Mouse (Mus musculus) ZHBTc4 (cell line): ENCODE results near the gene Simc1.

Experiments used
- DNase-seq: peaks from one replicate; pipeline ENCODE4 v3.0.0-alpha.2; 2011; ENCODE audit warnings: low read depth, low spot score

The Simc1 gene

DNA sequence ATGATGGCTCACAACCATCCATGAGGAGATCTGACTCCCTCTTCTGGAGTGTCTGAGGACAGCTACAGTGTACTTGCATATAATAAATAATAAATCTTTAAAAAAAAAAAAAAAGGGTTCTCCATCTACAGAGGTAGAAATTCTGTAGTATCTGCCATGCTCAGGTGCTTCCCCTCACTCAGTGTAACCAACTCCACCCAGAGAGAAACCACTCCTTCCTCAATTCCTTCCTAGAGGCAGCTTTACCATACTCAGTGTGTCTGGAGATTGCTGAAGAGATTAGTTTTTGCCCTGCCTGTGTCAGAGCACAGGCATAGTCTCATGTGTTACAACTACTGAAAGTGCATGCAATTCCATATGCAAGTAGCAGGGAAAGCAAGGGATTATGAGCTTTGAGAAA, 28.6 kb downstream of the Simc1 start:
- DNase-seq = no peak

- DNase-seq = no peak
Measured at GRCm38 (mm10) chr13:54548036-54548435, 44.5 kb downstream of the Simc1 start.

GRCm38 (mm10) chr13:54556176-54556575, 52.6 kb downstream of the Simc1 start:
- no peak for DNase-seq

DNA sequence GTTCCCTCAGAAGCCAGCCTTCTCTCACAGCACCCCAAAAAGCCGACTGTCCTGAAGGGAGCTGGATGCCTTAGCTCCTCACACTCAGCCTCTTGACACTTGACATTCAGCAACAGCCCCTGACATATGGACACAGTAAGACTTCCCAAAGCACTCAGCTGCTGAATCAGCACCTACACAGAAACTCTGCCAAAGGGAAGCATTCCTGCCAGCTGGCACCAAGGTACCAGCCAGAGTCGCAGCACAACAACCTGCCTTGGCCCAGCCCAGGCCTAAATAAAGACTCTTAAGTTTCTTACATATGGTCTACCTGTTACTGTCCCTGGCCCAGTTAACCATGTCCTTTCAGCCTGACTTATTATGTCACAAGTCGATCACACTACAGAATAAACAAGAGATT, 53.2 kb downstream of the Simc1 start:
- DNase-seq = no peak

DNA sequence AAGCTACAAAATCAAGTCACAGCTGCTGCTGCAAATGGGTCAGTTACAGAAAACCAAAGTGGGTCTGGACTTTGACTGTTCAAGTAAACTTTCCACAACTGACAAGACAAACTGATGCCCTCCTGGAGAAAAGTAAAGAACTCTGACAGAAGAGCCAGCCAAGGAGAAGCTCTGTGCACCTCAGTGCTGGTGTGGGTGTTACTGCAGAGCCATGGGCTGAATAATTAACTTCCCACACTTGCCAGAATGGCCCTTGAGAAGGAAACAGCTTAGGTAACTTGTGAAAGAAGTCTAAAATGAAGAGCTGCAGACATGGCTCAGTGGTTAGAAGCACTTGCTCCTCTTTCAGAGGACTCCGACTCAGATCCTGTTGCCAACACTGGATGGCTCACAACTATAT, 54.1 kb downstream of the Simc1 start:
- no peak for DNase-seq

GRCm38 (mm10) chr13:54559656-54560055, 56.1 kb downstream of the Simc1 start:
- DNase-seq = no peak

DNA sequence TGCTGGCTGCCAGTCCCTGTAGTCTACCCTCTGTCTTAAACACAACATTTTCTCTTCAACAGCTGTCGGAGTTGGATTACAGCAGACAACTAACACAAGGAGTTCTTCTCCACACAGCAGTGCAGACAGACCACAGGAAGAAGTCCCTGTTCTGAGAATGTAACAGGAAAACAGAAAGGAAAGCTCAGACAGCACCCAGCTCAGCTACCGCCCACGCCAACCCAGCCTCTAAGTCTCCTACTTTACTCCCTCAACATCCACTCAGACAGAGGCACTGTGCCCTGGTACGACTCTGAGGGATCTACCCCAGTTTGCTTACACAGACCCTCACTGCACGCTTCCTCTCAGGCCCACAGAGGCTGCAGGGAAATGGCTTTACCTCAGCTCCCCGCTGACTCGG, 57.0 kb downstream of the Simc1 start:
- no peak for DNase-seq

GRCm38 (mm10) chr13:54562562-54562961, 59.0 kb downstream of the Simc1 start:
- no peak for DNase-seq

DNA sequence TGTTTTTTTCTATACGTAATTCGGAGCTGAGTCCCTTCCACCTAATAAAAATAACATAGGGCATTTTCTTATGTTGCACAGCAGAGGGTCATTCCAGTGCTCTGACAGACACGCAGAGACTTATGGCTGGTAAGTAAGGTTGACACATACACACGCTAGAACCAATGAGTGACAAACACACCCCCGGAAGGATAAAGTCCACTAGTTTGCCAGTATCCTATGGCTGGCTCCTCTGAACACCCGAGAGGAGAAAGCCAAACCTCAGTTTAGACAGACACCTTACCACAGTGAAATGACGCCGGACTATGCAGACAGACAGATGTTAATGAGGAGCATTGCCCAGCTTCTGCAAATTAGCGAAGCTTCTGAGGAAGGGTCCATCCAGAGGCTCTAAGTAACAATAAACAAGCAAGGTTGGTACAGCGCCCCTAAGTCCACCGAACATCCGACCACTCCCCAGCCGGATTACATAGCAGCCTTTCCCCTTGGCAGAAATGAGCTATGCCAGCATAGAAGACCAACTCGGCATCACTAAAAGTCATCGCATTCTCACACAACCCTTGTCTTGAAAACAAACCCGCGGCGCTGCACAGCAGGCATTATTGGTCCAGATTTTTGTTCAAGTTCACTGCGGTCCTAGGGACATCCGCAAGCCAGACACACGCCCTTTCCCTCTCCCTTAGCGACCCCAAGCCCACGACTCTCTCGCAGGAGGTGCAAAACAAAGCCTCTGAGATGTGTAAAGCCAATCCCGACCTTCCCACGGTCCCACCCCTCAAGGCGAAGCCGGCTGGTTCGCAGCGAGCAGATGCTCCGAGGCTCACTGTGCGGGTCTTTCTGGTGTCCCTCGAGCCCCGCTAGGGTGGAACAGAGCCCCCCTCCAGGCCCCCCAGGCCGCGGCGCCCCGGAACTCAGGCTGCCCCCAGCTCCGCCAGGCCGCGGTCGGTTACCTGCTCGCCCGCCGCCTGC, 60.9 kb downstream of the Simc1 start:
- peak; percentile 45 for DNase-seq

GRCm38 (mm10) chr13:54565201-54565581, 61.6 kb downstream of the Simc1 start, which contains the start of gene 4833439L19Rik:
Gene 4833439L19Rik (minus strand): TSS chr13:54565435.
- peak; percentile 94 for DNase-seq

DNA sequence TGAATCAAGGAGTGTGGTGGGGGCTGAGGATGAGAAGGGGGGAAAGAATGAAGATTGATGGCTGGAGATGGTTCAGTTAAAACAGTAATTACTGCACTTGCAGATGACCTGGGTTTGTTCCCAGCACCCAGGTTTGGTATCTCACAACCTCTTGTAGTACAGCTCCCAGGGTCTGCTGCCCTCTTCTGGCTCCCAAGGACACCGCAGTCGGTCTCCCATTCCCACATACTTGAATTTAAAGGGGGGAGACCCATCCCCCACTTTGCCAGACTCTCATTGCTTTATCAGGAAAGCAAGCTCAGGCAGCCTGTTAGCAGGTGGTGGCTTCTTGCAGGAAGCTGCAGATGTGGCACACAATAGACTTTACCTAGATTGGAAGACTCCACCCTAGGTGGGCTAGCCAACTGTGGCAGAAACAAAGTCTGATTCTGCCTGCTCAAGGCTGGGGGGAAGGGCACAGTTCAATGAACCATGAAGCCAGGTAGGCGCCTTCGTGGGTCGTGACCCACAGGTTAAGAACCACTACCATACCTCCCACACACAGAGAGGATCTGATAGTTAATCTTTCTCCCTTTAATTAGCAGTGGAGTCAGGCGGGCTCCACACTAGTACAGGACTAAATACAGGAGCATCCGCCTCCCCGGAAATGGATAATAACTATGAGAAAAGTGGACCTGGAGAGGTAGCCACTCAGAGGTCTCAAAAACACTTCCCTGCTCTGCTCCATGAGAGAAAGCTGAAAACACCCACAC, 62.2 kb downstream of the Simc1 start:
- peak; percentile 91 for DNase-seq

GRCm38 (mm10) chr13:54568380-54568779, 64.8 kb downstream of the Simc1 start:
- DNase-seq = peak; percentile 83

DNA sequence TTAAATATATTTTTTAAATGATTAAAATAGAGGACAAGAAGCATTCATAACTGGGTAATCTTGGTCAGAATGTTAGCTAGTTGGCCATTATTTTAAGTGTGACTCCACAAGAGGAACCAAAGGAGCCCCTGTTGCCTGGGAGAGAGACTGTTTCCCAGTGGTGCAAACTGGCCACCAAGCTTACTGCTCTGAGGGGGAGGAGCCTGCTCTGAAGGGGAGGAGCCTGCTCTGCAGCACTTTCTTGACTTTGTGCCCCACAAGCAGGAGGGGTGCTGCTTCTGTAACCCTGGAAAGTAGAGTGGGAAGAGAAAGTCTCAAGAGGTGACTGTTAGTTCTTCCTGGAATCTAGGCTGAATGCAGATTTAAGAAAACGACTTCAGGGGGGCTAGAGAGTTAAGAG, 65.7 kb downstream of the Simc1 start:
- peak; percentile 60 for DNase-seq

GRCm38 (mm10) chr13:54570736-54571135, 67.2 kb downstream of the Simc1 start:
- no peak for DNase-seq

GRCm38 (mm10) chr13:54571637-54572036, 68.1 kb downstream of the Simc1 start:
- no peak for DNase-seq

- DNase-seq = no peak
Measured at GRCm38 (mm10) chr13:54572621-54573020, 69.0 kb downstream of the Simc1 start.

GRCm38 (mm10) chr13:54574854-54575481, 71.4 kb downstream of the Simc1 start, which contains the start of gene Arl10:
Gene Arl10 (plus strand): TSS chr13:54575015.
- peak; percentile 79 for DNase-seq

DNA sequence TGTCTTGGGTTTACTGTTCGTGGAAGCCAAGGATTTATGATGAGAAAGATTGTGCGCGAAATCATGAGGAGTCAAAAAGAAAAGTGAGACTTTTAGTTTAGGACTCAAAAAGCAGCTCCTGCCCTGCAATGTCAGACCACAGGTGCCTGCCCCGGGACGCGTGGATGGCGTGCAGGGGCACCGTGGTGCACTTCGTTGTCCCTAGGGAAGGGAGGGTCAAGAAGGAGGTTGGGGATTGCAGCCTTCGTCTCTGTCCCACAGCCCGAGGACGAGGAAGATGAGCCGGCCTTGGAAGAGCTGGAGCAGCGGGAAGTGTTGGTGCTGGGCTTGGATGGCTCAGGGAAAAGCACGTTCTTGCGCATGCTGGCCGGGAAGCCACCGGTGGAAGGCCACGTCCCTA, 71.9 kb downstream of the Simc1 start:
- DNase-seq = no peak

GRCm38 (mm10) chr13:54577652-54578507, 74.3 kb downstream of the Simc1 start:
- peak; percentile 52 for DNase-seq

DNA sequence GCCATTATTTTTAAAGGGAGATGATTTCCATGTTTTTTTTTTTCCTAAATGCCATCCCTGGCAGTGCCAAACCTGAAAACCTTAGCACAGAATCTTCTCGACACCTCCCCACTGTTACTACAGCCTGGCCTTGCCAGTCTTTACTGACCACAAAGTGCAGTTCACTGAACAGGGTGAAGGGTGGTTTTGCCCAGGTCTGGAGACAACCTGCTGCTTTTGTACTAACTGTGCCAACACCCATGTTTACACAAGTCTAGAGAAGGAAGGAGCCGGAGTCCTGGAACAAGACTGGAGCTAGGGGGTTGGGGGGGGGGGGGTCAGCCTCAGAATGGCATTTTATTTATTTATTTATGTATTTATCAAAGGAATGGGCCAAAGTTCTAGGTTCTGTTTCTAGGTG, 77.8 kb downstream of the Simc1 start:
- no peak for DNase-seq

DNA sequence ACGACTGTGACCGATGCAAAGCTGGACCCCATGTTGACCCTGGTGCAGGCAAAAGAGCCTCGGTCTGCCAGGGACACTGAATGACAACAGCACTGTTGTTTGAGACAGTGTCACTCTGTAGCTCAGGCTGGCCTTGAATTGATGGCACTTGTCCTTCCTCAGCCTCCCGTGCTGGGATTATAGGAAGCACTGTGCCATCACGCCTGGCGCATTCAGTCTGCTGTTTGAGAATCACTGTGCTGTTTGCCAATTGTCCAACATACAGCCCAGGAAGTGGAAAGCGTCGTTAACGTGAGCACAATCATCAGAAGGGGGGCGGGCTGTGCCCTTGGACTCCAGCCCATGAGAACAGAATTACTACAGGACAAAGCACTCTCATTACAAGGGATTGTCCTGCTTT, 78.5 kb downstream of the Simc1 start:
- DNase-seq = no peak
